Mouse (Mus musculus) liver, embryonic 14.5 days (tissue): ENCODE measurements at regions not wholly inside any gene's neighbourhood (a gene's known extent, or its start where the extent isn't known, plus 50 kb on each side); places are given as distances from the start of the nearest gene placed in this dataset.

Experiments
- ATAC-seq: fragments of 200-750 bp; cut with Nextera tagmentation; 2 replicates; pipeline ENCODE4 v1.8.0; 2017; ENCODE audit warnings: moderate number of reproducible peaks, mild to moderate bottlenecking, moderate library complexity; ENCODE audit not compliant: insufficient read depth
- DNase-seq, 3 experiments: peaks; one replicate each; pipeline ENCODE4 v3.0.0-alpha.2; 2012 to 2013; ENCODE audit warnings: low read depth in 3 of 3, low spot score in 3 of 3
- H3K27ac ChIP-seq: fragments of 300-500 bp; sonication (generic); 2 replicates; pipeline ENCODE4 v1.5.1; 2014; ENCODE audit warnings: moderate library complexity, mild to moderate bottlenecking, control low read depth, inconsistent platforms
- H3K27me3 ChIP-seq: fragments of 300-500 bp; sonication (generic); 2 replicates; pipeline ENCODE4 v1.6.1; 2014; ENCODE audit warnings: mild to moderate bottlenecking, low read length, moderate library complexity; ENCODE audit not compliant: control insufficient read depth, insufficient read depth
- H3K36me3 ChIP-seq: fragments of 300-500 bp; sonication (generic); replicated peaks from 2 replicates; pipeline ENCODE4 v1.6.1; 2014; ENCODE audit warnings: low read depth; ENCODE audit not compliant: control insufficient read depth, insufficient read depth
- H3K4me1 ChIP-seq, 2 experiments: fragments of 200-500 bp in 1 of 2; fragments of 300-500 bp in 1 of 2; sonication (generic) in 1 of 2; replicated peaks; 2 replicates each; pipeline ENCODE4 v1.6.1; 2012 to 2014; ENCODE audit warnings: antibody characterized with exemption in 1 of 2, inconsistent platforms in 1 of 2, low read length in 1 of 2; ENCODE audit not compliant: control insufficient read depth in 2 of 2, insufficient read depth in 2 of 2
- H3K4me2 ChIP-seq: fragments of 300-500 bp; sonication (generic); 2 replicates; pipeline ENCODE4 v1.6.1; 2014; ENCODE audit warnings: low read depth, mild to moderate bottlenecking, control low read depth, moderate library complexity
- H3K4me3 ChIP-seq, 2 experiments: fragments of 200-500 bp in 1 of 2; fragments of 300-500 bp in 1 of 2; sonication (generic) in 1 of 2; 2 replicates each; pipeline ENCODE4 v1.5.1; 2012 to 2014; ENCODE audit warnings: low read depth in 2 of 2, low read length in 2 of 2, mild to moderate bottlenecking in 2 of 2, control low read depth in 1 of 2, inconsistent platforms in 1 of 2, moderate library complexity in 1 of 2; ENCODE audit not compliant: insufficient read depth in 1 of 2
- H3K9ac ChIP-seq: fragments of 300-500 bp; sonication (generic); replicated peaks from 2 replicates; pipeline ENCODE4 v1.6.1; 2014; ENCODE audit warnings: mild to moderate bottlenecking, control low read depth, moderate library complexity
- H3K9me3 ChIP-seq: fragments of 300-500 bp; sonication (generic); 2 replicates; pipeline ENCODE4 v1.6.1; 2016; ENCODE audit warnings: low read length, mixed read lengths; ENCODE audit not compliant: control insufficient read depth
- CTCF ChIP-seq: IDR thresholded peaks from 2 replicates; pipeline ENCODE4 v1.5.1; 2016; ENCODE audit warnings: antibody characterized with exemption, low read depth, control low read depth
- EP300 ChIP-seq: IDR thresholded peaks from 2 replicates; pipeline ENCODE4 v1.6.1; 2016; ENCODE audit warnings: antibody characterized with exemption, low read depth
- WGBS: fragments of 180-500 bp; shearing (Covaris S2); extraction: QIAGEN DNeasy Blood & Tissue Kit; methylation state at CpG from one replicate; pipeline ENCODE4 v1.1.7; 2014; ENCODE audit not compliant: insufficient replicate concordance; 5-methylcytosine and 5-hydroxymethylcytosine counted together

- Histone ChIP-seq H3K36me3 (no peaks in the 10 kb centered on the region), H3K9me3 (no peaks in the 10 kb centered on the region), H3K4me1 (peaks cover 0 to 9% of the 10 kb centered on the region in 2 experiments; a peak in 2 of 4 replicates), H3K27me3 (no peaks in the 10 kb centered on the region), H3K9ac (no peak overlapping the region), H3K27ac (no peak overlapping the region), H3K4me2 (no peak overlapping the region), H3K4me3 (no peak overlapping the region)
- TF ChIP-seq CTCF (no peak), EP300 (no peak)
- WGBS = 52% methylated on average over 9 of the region's 9 CpGs
- peak; percentile 70 for ATAC-seq
- DNase-seq = no peak
These were observed 250.5 kb upstream of the Zmiz1 start for GRCm38 (mm10) chr14:25208221-25209056.

GRCm38 (mm10) chr14:25213056-25213455 lies 245.9 kb upstream of the Zmiz1 start:
- ATAC-seq (no peak), DNase-seq (no peak)
- H3K9ac ChIP-seq = no peak overlapping the region
- 42% methylated on average over 6 of the region's 6 CpGs for WGBS
- peaks cover 0 to 2% of the 10 kb centered on the region in 2 experiments; a peak in 2 of 4 replicates for H3K4me1 ChIP-seq
- TF ChIP-seq EP300 (no peak), CTCF (no peak)
- H3K4me3 ChIP-seq = no peak overlapping the region
- no peak overlapping the region for H3K4me2 ChIP-seq
- H3K36me3 ChIP-seq = no peaks in the 10 kb centered on the region
- H3K9me3 ChIP-seq = no peaks in the 10 kb centered on the region
- H3K27ac ChIP-seq = no peak overlapping the region
- no peaks in the 10 kb centered on the region for H3K27me3 ChIP-seq

GRCm38 (mm10) chr14:25223091-25223490 lies 235.9 kb upstream of the Zmiz1 start:
- WGBS = 46% methylated on average over 1 of the region's 1 CpGs
- ATAC-seq (no peak), DNase-seq (no peak)
- Histone ChIP-seq H3K36me3 (no peaks in the 10 kb centered on the region), H3K4me1 (peaks cover 0 to 4% of the 10 kb centered on the region in 2 experiments; a peak in 2 of 4 replicates), H3K4me2 (no peak overlapping the region), H3K9me3 (no peaks in the 10 kb centered on the region), H3K4me3 (no peak overlapping the region), H3K9ac (no peak overlapping the region), H3K27ac (no peak overlapping the region), H3K27me3 (no peaks in the 10 kb centered on the region)
- TF ChIP-seq EP300 (no peak), CTCF (no peak)

GRCm38 (mm10) chr14:25225214-25225613 lies 233.8 kb upstream of the Zmiz1 start:
- Histone ChIP-seq H3K4me2 (no peak overlapping the region), H3K9ac (no peak overlapping the region), H3K36me3 (no peaks in the 10 kb centered on the region), H3K4me1 (peaks cover 0 to 4% of the 10 kb centered on the region in 2 experiments; a peak in 2 of 4 replicates), H3K4me3 (no peak overlapping the region), H3K27me3 (no peaks in the 10 kb centered on the region), H3K9me3 (no peaks in the 10 kb centered on the region), H3K27ac (no peak overlapping the region)
- DNase-seq (no peak), ATAC-seq (no peak)
- TF ChIP-seq CTCF (no peak), EP300 (no peak)
- 47% methylated on average over 3 of the region's 3 CpGs for WGBS

- peaks cover 0 to 4% of the 10 kb centered on the region in 2 experiments; a peak in 2 of 4 replicates for H3K4me1 ChIP-seq
- no peak for TF ChIP-seq CTCF
- TF ChIP-seq EP300 = no peak
- ATAC-seq = peak; percentile 45; the same call in 1 of the 2 replicates
- H3K36me3 ChIP-seq = no peaks in the 10 kb centered on the region
- no peaks in the 10 kb centered on the region for H3K9me3 ChIP-seq
- H3K9ac ChIP-seq = no peak overlapping the region
- H3K4me3 ChIP-seq = no peak overlapping the region
- DNase-seq = no peak
- H3K4me2 ChIP-seq = peak overlapping the region; percentile 32; the same call in 1 of the 2 replicates
- WGBS = 18% methylated on average over 11 of the region's 11 CpGs
- no peak overlapping the region for H3K27ac ChIP-seq
- H3K27me3 ChIP-seq = no peaks in the 10 kb centered on the region
These were observed 232.7 kb upstream of the Zmiz1 start for GRCm38 (mm10) chr14:25226155-25226839.
